Mouse (Mus musculus): ENCODE measurements around the gene Cdon.

Cdon gene

DNA sequence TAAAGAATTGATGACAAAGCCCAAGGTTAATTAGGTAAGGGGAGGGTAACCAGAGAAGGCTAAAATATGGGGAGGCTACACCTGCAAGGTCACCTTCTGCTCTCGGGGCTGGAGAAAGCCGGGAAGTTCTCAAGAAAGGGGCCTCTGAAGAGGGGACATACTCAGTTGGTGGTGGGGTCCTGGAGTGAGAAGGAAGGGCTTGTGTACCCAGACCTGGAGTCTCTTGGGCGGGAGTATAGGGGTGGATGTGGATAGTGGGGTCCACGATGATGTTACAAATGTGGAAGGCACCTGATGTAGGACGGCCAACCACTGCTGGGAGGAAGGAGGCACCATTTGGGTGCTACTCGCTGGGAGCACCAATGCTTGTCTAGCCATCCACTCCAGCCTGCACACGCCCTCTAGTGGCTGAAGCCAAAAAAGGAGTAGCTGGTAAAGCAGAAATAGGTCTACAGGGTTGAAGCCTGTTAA lies 103.0 kb downstream of the Cdon start:
- in situ Hi-C loops (cut with MboI; ENCODE audit: low pct_unique_long_range_greater_than_20kb in 1 of 2, low sequenced_read_pairs in 2 of 2, unreplicated experiment in 1 of 2): no loop called here

DNA sequence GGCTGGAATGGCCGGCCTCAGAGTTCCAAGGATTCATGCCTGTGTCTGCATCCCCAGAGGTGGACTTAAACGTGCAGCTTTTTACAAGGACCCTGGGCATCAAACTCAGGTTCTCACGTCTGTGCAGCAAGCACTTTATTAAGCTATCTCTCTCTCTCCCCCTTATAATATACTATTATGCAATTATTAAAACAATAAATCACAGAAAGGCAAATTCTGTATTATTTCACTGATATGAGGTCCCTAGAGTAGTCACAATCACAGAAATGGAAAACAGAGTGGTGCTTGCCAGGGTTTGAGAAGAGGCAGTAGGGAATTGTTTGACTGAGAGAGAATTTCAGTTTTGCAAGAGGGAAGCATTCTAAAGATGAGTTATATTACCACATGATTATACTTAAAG lies 108.2 kb downstream of the Cdon start:
- in situ Hi-C loops (cut with MboI; ENCODE audit: low pct_unique_long_range_greater_than_20kb in 1 of 2, low sequenced_read_pairs in 2 of 2, unreplicated experiment in 1 of 2): no loop called here

DNA sequence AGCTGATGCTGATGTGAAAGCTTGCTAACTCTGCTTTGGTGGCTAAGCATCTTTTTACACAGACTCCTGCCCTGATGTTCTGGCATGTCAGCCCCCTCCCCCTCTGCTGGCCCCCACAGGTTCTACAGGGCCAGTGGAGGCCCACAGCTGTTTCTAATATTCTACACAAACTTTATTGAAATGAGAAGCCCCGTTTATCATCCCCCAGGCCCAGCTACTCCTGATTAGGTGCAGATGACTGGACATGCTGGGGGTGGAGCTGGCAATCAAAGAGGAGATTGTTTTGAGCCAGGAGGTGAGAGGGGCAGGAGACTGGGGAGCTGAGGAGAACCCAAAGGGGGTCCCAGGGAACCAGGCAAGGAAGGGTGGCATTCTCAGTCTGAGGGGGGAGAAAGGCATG lies 108.9 kb downstream of the Cdon start:
- in situ Hi-C loops (cut with MboI; ENCODE audit: low pct_unique_long_range_greater_than_20kb in 1 of 2, low sequenced_read_pairs in 2 of 2, unreplicated experiment in 1 of 2): loop anchor here in 1 of 2 experiments (5.0 kb wide), 1 partner anchor 247 kb away; no protein-coding TSS in a partner anchor

DNA sequence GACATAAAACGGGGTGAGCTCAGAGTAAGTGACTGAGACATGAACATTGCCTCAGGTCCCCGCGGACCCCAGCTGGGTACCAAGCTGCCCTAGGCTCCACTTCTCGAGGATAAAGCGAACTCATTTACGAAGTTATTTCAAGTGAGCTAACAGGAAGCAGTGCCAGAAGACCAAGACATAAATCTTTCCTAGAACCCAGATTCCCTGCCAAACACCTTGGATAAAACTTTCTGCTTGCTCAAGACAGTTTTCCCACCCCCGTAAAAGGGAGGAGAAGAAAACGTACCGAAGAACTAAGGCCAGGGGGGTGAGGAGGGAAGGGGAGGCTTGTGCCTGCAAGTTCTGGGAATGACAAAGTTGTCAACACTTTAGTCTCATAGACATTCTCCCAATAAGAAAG lies 112.3 kb downstream of the Cdon start:
- in situ Hi-C loops (cut with MboI; ENCODE audit: low pct_unique_long_range_greater_than_20kb in 1 of 2, low sequenced_read_pairs in 2 of 2, unreplicated experiment in 1 of 2): loop anchor here in 1 of 2 experiments (5.0 kb wide), 1 partner anchor 251 kb away; no protein-coding TSS in a partner anchor

DNA sequence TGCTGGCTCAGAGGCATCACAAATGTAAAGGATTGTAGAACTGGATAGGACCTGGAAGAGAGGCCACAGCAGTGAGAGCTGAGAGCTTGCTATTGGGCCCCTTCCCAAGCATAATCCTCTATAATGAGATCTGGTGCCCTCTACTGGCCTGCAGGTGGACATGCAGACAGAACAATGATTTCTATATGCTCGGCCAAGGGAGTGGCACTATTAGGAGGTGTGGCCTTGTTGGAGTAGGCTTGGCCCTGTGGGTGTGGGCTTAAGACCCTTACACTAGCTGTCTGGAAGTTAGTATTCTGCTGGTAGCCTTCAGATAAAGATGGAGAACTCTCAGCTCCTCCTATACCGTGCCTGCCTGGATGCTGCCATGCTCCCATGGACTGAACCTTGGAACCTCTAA lies 114.2 kb downstream of the Cdon start:
- in situ Hi-C loops (cut with MboI; ENCODE audit: low pct_unique_long_range_greater_than_20kb in 1 of 2, low sequenced_read_pairs in 2 of 2, unreplicated experiment in 1 of 2): no loop called here

DNA sequence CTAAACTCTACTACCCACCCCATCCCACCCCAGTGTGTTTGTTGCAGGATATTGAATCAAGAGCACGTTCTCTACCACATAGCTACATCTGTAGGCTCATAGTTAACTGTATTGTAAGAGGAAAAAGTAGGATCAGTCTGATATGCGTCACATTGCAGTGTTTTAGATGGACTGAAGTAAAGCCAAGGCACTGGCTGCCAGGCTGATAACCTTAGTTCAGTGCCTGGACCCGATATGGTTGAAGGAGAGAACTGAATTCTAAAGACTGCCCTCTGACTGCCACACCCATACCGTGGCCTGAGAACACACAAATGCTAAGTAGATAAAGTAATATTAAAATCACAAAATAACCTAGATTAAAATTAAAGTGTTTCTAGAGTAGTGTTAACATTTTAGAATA lies 114.9 kb downstream of the Cdon start:
- in situ Hi-C loops (cut with MboI; ENCODE audit: low pct_unique_long_range_greater_than_20kb in 1 of 2, low sequenced_read_pairs in 2 of 2, unreplicated experiment in 1 of 2): no loop called here

DNA sequence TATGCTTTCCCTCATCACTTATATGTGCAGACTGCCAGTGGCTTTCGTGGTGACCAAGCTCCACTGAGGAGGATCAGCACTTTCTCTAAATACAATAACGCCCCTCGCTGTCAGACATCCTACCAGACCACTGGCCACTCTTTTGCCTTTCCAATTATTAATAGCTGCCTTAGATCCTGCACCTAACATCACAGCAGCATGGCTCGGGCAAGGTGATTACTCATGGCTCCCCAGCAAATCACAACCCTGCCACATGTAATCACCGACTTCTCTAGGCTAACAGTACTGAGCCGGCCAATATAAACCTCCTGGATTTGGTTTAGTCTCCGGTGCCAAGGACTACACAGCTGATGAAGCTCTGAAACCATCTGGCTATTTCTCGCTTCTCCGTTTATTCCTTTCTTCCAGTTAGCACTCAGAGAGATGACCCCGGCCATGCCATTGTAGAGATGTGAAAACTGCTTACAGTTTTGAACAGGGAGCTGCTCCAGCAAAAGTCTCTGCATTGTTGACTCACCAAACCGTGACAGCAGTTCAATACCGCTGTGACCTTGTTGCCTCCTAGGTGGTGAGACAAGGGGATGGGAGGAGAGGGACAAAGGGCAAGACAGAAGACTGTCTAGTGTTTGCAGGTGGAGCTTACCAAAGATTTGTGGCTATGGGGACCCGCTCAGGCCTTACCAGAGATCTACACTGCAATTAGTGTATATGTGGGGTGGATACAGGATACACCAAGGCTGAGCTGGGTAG lies 118.2 kb downstream of the Cdon start:
- in situ Hi-C loops (cut with MboI; ENCODE audit: low pct_unique_long_range_greater_than_20kb in 1 of 2, low sequenced_read_pairs in 2 of 2, unreplicated experiment in 1 of 2): no loop called here

DNA sequence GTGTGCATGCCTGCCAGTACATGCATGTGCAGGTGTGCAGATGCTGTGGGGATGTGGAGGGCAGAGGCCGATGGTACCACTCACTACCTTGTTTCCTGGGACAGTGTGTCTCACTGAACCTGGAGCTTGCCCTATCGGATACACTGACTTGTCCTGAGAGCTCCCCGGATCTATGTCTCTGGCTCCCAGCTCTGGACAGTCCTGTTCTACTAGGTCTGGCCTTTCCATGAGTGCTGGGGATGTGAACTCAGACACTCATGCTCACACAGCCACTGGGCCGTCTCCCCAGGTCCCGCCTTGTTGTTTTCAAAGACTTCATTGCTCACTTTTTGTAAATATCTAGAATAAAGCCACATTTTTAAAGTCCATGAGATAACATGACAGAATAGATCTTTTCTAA lies 120.1 kb downstream of the Cdon start:
- in situ Hi-C loops (cut with MboI; ENCODE audit: low pct_unique_long_range_greater_than_20kb in 1 of 2, low sequenced_read_pairs in 2 of 2, unreplicated experiment in 1 of 2): loop anchor here in 1 of 2 experiments (5.0 kb wide), 1 partner anchor 259 kb away; no protein-coding TSS in a partner anchor

DNA sequence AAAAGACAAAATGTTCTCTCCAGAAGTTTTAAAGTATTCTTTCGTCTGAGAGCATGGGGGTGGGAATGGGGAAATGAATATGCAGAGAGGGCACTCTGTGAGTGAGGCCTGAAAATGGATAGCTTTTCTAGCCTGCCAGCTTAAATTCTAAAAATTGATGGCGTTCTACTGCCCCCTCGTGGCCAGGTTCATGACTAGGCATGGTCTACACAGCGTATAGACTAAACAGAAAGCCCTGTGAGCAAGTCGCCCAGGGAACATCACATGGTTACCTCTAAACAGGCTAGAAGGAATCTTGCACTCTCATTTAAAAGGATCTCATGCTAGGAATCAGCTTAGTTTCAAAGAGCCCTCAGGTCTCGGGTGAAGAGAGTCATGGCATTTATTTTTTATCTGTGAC lies 120.6 kb downstream of the Cdon start:
- in situ Hi-C loops (cut with MboI; ENCODE audit: low pct_unique_long_range_greater_than_20kb in 1 of 2, low sequenced_read_pairs in 2 of 2, unreplicated experiment in 1 of 2): loop anchor here in 1 of 2 experiments (5.0 kb wide), 1 partner anchor 259 kb away; no protein-coding TSS in a partner anchor

DNA sequence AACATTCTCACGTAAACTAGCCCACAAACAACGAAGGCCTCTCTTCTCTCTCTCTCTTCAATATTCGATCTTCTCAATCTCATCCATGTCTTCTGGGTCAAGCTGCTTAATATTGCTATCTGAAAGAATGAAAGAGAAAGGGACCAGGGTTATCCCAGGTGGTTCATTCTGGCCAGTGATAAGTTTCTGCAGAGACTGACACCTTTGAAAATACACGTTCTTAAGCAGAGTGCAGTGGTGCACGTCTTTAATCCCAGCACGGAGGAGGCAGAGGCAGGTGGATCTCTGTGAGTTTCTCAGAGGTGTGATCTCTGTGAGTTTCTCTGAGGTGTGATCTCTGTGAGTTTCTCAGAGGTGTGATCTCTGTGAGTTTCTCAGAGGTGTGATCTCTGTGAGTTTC lies 121.0 kb downstream of the Cdon start:
- in situ Hi-C loops (cut with MboI; ENCODE audit: low pct_unique_long_range_greater_than_20kb in 1 of 2, low sequenced_read_pairs in 2 of 2, unreplicated experiment in 1 of 2): loop anchor here in 1 of 2 experiments (5.0 kb wide), 1 partner anchor 260 kb away; no protein-coding TSS in a partner anchor

DNA sequence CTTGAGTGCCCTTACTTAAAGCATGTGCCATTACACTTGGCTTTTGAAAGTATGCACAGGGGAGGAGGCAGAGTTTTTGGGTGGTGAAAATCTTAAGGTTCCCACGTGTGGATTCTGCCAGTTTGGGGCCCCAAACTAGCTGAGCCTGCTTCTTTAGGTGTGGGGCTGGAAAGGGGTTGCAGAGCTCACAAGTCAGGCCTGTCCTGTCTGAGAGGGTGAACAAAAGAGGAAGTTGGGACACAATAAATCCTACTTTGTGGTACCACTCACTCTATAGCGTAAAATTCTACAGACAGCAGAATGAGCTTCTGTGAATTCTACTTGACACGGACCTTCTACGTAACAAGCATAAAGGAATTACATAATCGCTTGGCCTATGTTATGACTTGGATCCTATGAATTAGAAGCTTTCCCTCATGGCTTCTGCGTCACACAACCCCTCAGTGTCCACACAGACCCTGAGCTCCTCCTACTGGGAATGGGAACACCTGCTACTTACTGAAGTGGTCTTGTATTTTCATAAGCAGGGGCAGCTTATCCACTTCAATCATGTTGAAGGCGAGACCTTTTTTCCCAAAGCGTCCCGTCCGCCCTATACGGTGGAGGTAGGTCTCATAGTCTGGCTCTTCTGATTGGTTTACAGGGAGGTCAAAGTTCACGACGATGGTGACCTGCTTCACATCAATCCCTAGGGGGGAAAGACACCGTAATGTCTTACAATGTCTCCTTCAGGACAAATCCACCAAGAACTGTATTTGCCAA lies 122.4 kb downstream of the Cdon start:
- in situ Hi-C loops (cut with MboI; ENCODE audit: low pct_unique_long_range_greater_than_20kb in 1 of 2, low sequenced_read_pairs in 2 of 2, unreplicated experiment in 1 of 2): loop anchor here in 1 of 2 experiments (5.0 kb wide), 1 partner anchor 261 kb away; no protein-coding TSS in a partner anchor

DNA sequence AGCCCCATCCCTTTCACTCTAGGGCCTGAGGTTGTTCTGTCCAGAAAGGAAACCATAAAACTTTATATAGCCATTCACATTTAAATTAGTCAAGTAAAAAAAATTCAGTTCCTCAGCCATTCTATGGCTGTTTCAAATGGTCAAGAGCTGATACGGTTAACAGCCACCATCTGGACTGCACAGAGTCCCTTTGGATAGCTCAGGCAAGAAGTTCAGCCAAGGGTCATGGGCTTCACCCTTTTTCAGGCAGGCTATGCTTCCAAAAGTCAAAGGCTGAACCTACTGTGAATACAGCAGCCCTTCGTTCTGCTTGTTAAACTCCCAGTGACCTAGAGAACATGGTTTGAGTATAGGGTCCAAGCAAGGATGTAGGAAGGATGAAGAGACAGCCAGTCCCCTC lies 123.7 kb downstream of the Cdon start:
- in situ Hi-C loops (cut with MboI; ENCODE audit: low pct_unique_long_range_greater_than_20kb in 1 of 2, low sequenced_read_pairs in 2 of 2, unreplicated experiment in 1 of 2): loop anchor here in 1 of 2 experiments (5.0 kb wide), 1 partner anchor 262 kb away; no protein-coding TSS in a partner anchor

DNA sequence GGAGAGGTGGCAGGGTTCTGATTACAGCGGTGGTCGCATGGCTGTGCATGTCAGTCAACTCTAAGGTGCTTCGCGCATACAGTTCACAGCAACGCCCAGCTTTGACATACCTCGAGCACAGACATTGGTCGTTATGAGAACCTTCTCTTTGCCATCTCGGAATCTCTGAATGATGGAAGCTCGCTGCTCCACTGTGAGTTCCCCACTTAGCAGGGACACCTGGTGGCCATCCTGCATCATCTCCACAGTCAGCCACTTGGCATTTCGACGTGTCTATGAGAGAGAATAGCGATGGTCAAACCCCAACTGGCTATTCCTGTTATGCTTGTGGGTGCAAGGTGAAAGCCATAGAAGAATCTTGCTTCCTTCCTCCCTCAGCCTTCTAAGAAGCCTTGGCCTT lies 124.8 kb downstream of the Cdon start:
- in situ Hi-C loops (cut with MboI; ENCODE audit: low pct_unique_long_range_greater_than_20kb in 1 of 2, low sequenced_read_pairs in 2 of 2, unreplicated experiment in 1 of 2): no loop called here

DNA sequence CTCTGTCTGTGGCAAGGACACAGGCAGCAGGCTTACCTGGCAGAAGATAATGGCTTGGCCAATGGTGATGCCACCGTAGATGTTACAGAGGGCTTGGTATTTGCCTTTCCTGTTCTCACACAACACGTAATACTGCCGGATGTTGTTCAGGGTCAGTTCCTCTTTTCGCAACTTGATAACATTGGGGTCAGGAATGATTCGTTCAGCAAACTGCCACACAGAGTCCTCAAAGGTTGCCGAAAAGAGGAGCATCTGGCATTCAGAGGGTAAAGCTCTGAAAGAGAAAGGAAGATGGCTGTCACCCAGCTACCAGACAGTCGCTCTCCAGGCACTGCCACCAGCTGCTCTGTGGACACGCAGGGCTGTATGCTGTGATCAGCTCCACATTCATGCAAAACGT lies 125.8 kb downstream of the Cdon start:
- in situ Hi-C loops (cut with MboI; ENCODE audit: low pct_unique_long_range_greater_than_20kb in 1 of 2, low sequenced_read_pairs in 2 of 2, unreplicated experiment in 1 of 2): no loop called here

DNA sequence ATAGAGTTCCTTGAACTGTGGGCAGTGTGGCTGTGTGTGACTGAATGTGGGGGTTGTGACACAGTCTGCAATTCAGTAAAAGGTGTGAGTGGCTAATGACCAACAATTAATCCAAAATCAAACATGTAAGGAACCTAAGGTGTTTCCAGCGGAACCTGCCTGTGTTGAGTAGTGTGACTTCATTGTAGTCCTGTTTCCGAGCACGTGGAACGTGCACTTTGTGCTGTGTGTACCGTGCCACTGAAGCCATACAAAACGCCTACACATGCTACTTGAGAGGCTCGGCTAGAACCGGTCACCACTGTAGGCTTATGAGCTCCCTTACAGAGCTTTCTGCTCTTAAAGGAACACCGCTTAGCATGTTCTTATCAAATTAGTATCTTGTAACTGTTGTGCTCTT lies 127.5 kb downstream of the Cdon start:
- in situ Hi-C loops (cut with MboI; ENCODE audit: low pct_unique_long_range_greater_than_20kb in 1 of 2, low sequenced_read_pairs in 2 of 2, unreplicated experiment in 1 of 2): no loop called here

DNA sequence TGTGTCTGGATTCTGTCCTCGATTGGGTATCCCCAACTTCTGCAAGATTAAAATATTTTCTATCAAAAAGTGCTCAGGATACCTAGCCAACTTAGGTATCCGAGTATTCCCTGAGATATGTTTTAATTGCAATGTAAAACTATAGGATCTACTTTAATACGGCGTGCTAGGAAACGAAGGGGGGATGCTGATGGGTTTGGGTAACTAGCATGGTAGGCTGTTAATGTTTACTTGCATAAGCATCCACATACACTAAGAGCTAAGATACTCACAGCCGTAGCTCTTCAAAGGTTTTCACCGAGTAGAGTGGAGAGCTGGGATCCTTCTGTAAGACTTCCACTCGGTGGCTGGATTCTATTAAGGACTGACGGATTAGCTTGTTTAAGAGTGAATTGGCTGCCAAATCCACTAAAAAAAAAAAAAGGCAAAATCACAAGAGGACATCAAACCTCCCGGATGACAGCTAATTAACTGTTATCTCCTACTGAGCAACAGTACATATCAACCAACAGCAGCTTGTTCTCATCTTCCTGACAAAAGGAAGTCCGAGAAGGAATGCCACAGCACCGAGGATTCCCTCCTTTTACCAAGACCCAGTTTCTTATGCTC lies 135.7 kb downstream of the Cdon start:
- in situ Hi-C loops (cut with MboI; ENCODE audit: low pct_unique_long_range_greater_than_20kb in 1 of 2, low sequenced_read_pairs in 2 of 2, unreplicated experiment in 1 of 2): loop anchor here in 1 of 2 experiments (25.0 kb wide), 1 partner anchor 1156 kb away; no protein-coding TSS in a partner anchor

Data from mouse embryonic stem cell (cell line).